Mouse (Mus musculus): ENCODE measurements around the gene Plekho2. TPM values are rescaled to one million over a fixed set of nuclear protein-coding genes. Genes with fewer than 3 reads are reported as not detected.

Plekho2 gene
- polyA plus RNA-seq, 1 experiment from 2014 or later = 29.5 TPM

DNA sequence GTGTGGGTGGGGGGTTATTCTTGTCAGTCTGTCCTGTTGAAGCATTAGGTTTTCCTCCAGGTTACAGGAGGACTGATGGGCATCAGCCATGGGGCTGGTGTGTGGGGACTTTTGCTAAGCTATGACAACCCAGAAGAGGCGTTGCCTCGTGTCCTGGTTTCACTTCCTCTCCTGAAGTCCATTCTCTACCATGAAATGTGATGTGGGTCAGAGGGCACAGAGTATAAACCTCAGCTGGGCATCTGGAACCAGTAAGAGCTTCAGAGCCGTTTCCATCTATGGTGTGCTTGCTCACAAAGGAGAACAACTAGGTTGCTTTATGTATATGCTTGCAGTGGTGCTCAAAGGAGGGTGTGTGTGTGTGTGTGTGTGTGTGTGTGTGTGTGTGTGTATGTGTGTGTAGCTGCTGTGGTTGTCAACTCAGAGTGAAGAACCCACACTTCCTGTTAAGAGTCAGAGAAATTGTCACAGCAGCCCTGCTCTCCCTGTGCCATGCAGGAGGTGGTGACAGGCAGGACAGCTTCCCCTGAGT, 44.6 kb downstream of the Plekho2 start:
- Histone ChIP-seq H3K9me3 (ENCODE audit: control insufficient read depth, low read length) (no peaks in the 10 kb centered on the region), H3K4me1 (replicated peaks; ENCODE audit: control insufficient read depth, insufficient read depth, low read length) (peaks cover 6% of the 10 kb centered on the region; the same call in 1 of the 2 replicates), H3K4me2 (no peak overlapping the region), H3K36me3 (ENCODE audit: control insufficient read depth, insufficient read depth, low read length) (no peaks in the 10 kb centered on the region), H3K27me3 (replicated peaks; ENCODE audit: control insufficient read depth, insufficient read depth, low read length) (no peaks in the 10 kb centered on the region), H3K9ac (ENCODE audit: low read depth, low read length) (no peak overlapping the region), H3K27ac (ENCODE audit: low read depth, low read length) (no peak overlapping the region; the same call in 1 of the 2 replicates), H3K4me3 (ENCODE audit: low read depth, low read length) (no peak overlapping the region)
- no peak for ATAC-seq (replicated peaks; ENCODE audit: low FRiP score)
- no peak for DNase-seq (ENCODE audit: low spot score)
- WGBS = 56% methylated on average over 3 of the region's 3 CpGs

DNA sequence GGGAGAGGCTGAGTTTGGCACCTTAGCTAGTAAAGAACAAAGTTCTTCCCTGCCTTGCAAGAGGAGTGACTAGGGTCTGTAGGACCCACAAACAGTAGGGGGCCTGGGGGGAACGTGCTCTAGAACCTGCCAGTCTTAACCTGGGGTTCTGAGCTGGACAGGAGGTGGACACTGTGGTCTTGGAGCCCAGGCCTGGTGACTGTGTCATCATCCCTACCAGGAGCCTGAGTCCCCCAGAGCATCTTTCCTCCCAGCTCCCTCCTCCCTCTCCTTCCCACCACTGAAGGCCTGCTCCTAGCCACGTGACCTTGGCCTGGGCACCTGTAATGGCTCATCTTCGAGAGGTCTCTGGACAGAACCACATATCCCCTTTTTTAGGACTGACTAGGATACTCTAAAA, 45.7 kb downstream of the Plekho2 start:
- Histone ChIP-seq H3K27me3 (replicated peaks; ENCODE audit: control insufficient read depth, insufficient read depth, low read length) (no peaks in the 10 kb centered on the region), H3K27ac (ENCODE audit: low read depth, low read length) (no peak overlapping the region), H3K4me3 (ENCODE audit: low read depth, low read length) (no peak overlapping the region), H3K36me3 (ENCODE audit: control insufficient read depth, insufficient read depth, low read length) (no peaks in the 10 kb centered on the region), H3K9me3 (ENCODE audit: control insufficient read depth, low read length) (no peaks in the 10 kb centered on the region), H3K4me2 (no peak overlapping the region), H3K9ac (ENCODE audit: low read depth, low read length) (no peak overlapping the region), H3K4me1 (replicated peaks; ENCODE audit: control insufficient read depth, insufficient read depth, low read length) (peaks cover 13% of the 10 kb centered on the region)
- no peak for ATAC-seq (replicated peaks; ENCODE audit: low FRiP score)
- WGBS = 83% methylated on average over 3 of the region's 3 CpGs
- no peak for DNase-seq (ENCODE audit: low spot score)

- Histone ChIP-seq H3K4me2 (no peak overlapping the region), H3K9ac (ENCODE audit: low read depth, low read length) (no peak overlapping the region), H3K27me3 (replicated peaks; ENCODE audit: control insufficient read depth, insufficient read depth, low read length) (no peaks in the 10 kb centered on the region), H3K36me3 (ENCODE audit: control insufficient read depth, insufficient read depth, low read length) (no peaks in the 10 kb centered on the region), H3K4me1 (replicated peaks; ENCODE audit: control insufficient read depth, insufficient read depth, low read length) (peaks cover 24% of the 10 kb centered on the region), H3K4me3 (ENCODE audit: low read depth, low read length) (no peak overlapping the region), H3K9me3 (ENCODE audit: control insufficient read depth, low read length) (no peaks in the 10 kb centered on the region), H3K27ac (ENCODE audit: low read depth, low read length) (no peak overlapping the region)
- 63% methylated on average over 8 of the region's 8 CpGs for WGBS
- DNase-seq (ENCODE audit: low spot score) (no peak), ATAC-seq (replicated peaks; ENCODE audit: low FRiP score) (no peak)
These were observed 46.9 kb downstream of the Plekho2 start for GRCm38 (mm10) chr9:65532986-65533385.

DNA sequence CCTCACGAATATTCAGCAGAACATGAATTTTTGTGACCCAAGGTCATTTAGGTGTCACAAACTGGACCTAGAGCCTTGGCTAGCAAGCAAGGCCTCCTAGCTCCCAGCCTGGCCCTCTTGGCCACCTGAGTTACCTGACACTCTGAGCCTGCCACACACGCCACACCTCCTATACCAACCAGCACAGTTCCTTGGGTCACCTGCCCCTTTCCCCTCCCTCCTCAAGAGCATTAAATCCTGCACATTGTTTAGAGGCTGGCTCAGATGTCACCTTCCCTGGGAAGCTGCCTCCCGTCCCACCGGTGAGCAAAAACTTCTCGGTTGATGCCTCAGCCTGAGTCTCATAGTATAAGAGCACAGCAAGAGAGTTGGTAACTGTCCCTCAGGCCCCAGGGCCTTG, 48.6 kb downstream of the Plekho2 start:
- peaks cover 26% of the 10 kb centered on the region for H3K4me1 ChIP-seq (replicated peaks; ENCODE audit: control insufficient read depth, insufficient read depth, low read length)
- DNase-seq (ENCODE audit: low spot score) = no peak
- H3K9ac ChIP-seq (ENCODE audit: low read depth, low read length) = no peak overlapping the region
- 87% methylated on average over 5 of the region's 5 CpGs for WGBS
- H3K9me3 ChIP-seq (ENCODE audit: control insufficient read depth, low read length) = no peaks in the 10 kb centered on the region
- no peak overlapping the region for H3K27ac ChIP-seq (ENCODE audit: low read depth, low read length)
- no peaks in the 10 kb centered on the region for H3K27me3 ChIP-seq (replicated peaks; ENCODE audit: control insufficient read depth, insufficient read depth, low read length)
- no peak overlapping the region for H3K4me3 ChIP-seq (ENCODE audit: low read depth, low read length)
- ATAC-seq (replicated peaks; ENCODE audit: low FRiP score) = no peak
- no peak overlapping the region for H3K4me2 ChIP-seq
- H3K36me3 ChIP-seq (ENCODE audit: control insufficient read depth, insufficient read depth, low read length) = no peaks in the 10 kb centered on the region

DNA sequence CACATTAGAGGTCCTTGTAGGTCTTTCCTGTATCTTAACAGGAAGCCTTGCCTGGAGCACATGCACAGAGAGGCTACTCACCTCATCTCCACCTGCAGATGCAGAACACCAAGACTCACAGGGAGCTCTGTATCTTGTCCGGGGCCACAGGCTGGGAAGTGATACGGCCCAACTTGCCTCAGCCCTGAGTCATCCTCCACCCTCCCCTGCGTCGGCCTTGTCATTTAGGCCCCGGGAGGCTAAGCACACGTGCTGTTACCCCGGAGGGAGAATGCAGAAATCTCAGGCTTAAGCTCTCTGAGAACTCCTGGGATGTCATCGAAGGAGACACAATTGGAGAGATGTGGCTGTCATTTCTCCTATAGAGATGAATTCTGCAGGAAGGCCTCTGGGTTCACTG, 50.2 kb downstream of the Plekho2 start:
- H3K4me1 ChIP-seq (replicated peaks; ENCODE audit: control insufficient read depth, insufficient read depth, low read length) = peaks cover 23% of the 10 kb centered on the region
- no peaks in the 10 kb centered on the region for H3K27me3 ChIP-seq (replicated peaks; ENCODE audit: control insufficient read depth, insufficient read depth, low read length)
- no peak overlapping the region for H3K9ac ChIP-seq (ENCODE audit: low read depth, low read length)
- ATAC-seq (replicated peaks; ENCODE audit: low FRiP score) (peak; percentile 80), DNase-seq (ENCODE audit: low spot score) (no peak)
- 48% methylated on average over 8 of the region's 8 CpGs for WGBS
- H3K4me3 ChIP-seq (ENCODE audit: low read depth, low read length) = no peak overlapping the region
- H3K9me3 ChIP-seq (ENCODE audit: control insufficient read depth, low read length) = no peaks in the 10 kb centered on the region
- no peaks in the 10 kb centered on the region for H3K36me3 ChIP-seq (ENCODE audit: control insufficient read depth, insufficient read depth, low read length)
- H3K4me2 ChIP-seq = no peak overlapping the region
- 0 out of 2 replicates have a peak overlapping the region, but pooled peaks have one; percentile 69 for H3K27ac ChIP-seq (ENCODE audit: low read depth, low read length)

- 52% methylated on average over 6 of the region's 6 CpGs for WGBS
- Histone ChIP-seq H3K9ac (ENCODE audit: low read depth, low read length) (peak overlapping the region; percentile 11; the same call in 1 of the 2 replicates), H3K27ac (ENCODE audit: low read depth, low read length) (peak overlapping the region; percentile 69), H3K4me2 (peak overlapping the region; percentile 36), H3K36me3 (ENCODE audit: control insufficient read depth, insufficient read depth, low read length) (no peaks in the 10 kb centered on the region), H3K9me3 (ENCODE audit: control insufficient read depth, low read length) (no peaks in the 10 kb centered on the region), H3K4me1 (replicated peaks; ENCODE audit: control insufficient read depth, insufficient read depth, low read length) (peaks cover 23% of the 10 kb centered on the region), H3K4me3 (ENCODE audit: low read depth, low read length) (no peak overlapping the region), H3K27me3 (replicated peaks; ENCODE audit: control insufficient read depth, insufficient read depth, low read length) (no peaks in the 10 kb centered on the region)
- DNase-seq (ENCODE audit: low spot score) (peak; percentile 56), ATAC-seq (replicated peaks; ENCODE audit: low FRiP score) (peak; percentile 92)
These were observed 51.3 kb downstream of the Plekho2 start for GRCm38 (mm10) chr9:65528417-65529038.

DNA sequence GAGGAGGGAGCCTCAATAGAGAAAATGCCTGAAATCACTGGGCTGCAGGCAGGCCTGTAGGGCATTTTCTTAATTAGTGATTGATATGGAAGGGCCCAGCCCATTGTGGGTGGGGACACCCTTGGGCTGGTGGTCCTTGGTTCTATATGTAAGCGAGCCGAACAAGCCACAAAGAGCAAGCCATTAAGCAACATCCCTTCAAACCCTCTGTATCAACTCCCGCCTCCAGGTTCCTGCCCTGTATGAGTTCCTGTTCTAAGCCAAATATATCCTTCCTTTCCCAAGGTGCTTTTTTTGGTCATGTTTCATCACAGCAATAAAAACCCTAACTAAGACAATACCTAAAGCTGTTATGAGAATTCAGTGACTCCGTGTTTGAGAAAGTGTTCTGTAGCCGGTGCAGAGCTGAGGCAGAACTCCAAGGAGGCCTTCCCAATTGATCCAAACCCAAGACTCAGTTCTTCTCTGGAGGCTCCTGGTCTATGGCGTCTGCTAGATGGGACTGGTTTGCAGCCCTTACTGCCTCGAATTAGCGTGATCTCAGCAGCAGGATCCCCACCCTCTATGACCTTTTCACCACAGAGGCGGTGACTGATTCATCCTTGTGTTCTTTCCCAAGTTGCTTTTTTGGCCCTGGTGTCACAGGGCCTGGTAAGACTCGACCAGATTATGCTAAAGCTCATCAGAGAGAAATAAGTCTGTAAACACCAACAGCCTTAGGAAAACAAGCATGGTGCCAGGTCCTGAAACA, 54.2 kb downstream of the Plekho2 start:
- no peak for DNase-seq (ENCODE audit: low spot score)
- H3K9ac ChIP-seq (ENCODE audit: low read depth, low read length) = no peak overlapping the region
- H3K4me1 ChIP-seq (replicated peaks; ENCODE audit: control insufficient read depth, insufficient read depth, low read length) = peaks cover 22% of the 10 kb centered on the region
- WGBS = 77% methylated on average over 10 of the region's 10 CpGs
- ATAC-seq (replicated peaks; ENCODE audit: low FRiP score) = no peak
- H3K36me3 ChIP-seq (ENCODE audit: control insufficient read depth, insufficient read depth, low read length) = no peaks in the 10 kb centered on the region
- H3K9me3 ChIP-seq (ENCODE audit: control insufficient read depth, low read length) = no peaks in the 10 kb centered on the region
- H3K27ac ChIP-seq (ENCODE audit: low read depth, low read length) = no peak overlapping the region
- no peak overlapping the region for H3K4me3 ChIP-seq (ENCODE audit: low read depth, low read length)
- H3K4me2 ChIP-seq = no peak overlapping the region
- H3K27me3 ChIP-seq (replicated peaks; ENCODE audit: control insufficient read depth, insufficient read depth, low read length) = peaks cover 3% of the 10 kb centered on the region; the same call in 1 of the 2 replicates

DNA sequence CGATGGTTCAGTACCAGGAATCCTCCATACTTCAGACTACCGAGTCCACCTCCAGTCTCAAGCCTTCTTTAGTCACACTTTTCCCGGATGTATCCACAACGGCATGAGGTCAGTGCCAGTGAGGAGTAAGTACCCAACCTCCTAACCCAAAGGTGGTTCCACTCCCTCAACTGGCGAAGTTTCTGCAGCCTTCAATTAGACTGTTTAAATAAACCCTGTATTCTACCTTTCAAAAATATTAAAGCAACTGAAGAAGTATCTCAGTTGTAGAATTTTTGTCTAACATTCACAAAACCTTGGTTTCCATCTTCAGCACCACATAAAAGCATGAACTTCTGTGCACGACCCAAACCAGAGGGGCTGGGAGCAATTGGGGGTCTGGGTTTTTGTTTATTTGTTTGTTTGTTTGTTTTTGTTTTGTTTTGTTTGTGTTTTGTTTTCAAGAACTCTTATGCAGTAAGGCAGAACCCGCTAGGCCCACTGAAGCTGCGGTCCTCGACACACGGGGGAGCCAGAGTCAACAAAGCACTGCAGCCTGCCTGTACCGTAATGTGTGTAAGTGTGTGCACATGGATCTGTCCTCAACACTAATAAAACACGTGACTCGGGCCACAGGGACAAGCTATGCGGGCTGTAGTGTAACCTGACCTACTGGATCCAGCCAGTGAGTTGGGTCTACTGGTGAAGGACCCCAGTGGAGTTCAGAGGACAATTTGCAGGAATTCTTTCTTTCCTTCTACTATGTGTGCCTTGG, 56.1 kb downstream of the Plekho2 start:
- H3K4me2 ChIP-seq = 0 out of 2 replicates have a peak overlapping the region, but pooled peaks have one; percentile 8
- no peaks in the 10 kb centered on the region for H3K36me3 ChIP-seq (ENCODE audit: control insufficient read depth, insufficient read depth, low read length)
- peak; percentile 74 for DNase-seq (ENCODE audit: low spot score)
- ATAC-seq (replicated peaks; ENCODE audit: low FRiP score) = peak; percentile 73
- peaks cover 7% of the 10 kb centered on the region; the same call in 1 of the 2 replicates for H3K27me3 ChIP-seq (replicated peaks; ENCODE audit: control insufficient read depth, insufficient read depth, low read length)
- H3K4me3 ChIP-seq (ENCODE audit: low read depth, low read length) = no peak overlapping the region
- peaks cover 10% of the 10 kb centered on the region for H3K4me1 ChIP-seq (replicated peaks; ENCODE audit: control insufficient read depth, insufficient read depth, low read length)
- no peak overlapping the region for H3K9ac ChIP-seq (ENCODE audit: low read depth, low read length)
- WGBS = 23% methylated on average over 14 of the region's 14 CpGs
- no peak overlapping the region for H3K27ac ChIP-seq (ENCODE audit: low read depth, low read length)
- H3K9me3 ChIP-seq (ENCODE audit: control insufficient read depth, low read length) = no peaks in the 10 kb centered on the region
